Comparison of ENCODE assay signal across 22 mouse cellular contexts in genomic region chr9:66813392-66813791, GRCm38 (mm10). TPM values are rescaled to one million over a fixed set of nuclear protein-coding genes. Genes with fewer than 3 reads are reported as not detected.
DNase-seq lines count a peak whose midpoint lies in the region; ATAC-seq and TF ChIP-seq lines count a peak whose summit lies in the region.
"Had no signal": no experiment of that assay in that cellular context is flagged by ENCODE, and none has a peak within 500 bp of the region (broad histone marks: within the 10 kb centered on the region; RNA-seq: fewer than 3 reads in every experiment).

No protein-coding gene starts in this region.

- no peaks in the 10 kb centered on the region for H3K4me1 ChIP-seq in hindbrain, postnatal 0 days (ENCODE audit: insufficient read depth, low read length)
- H3K4me1 ChIP-seq in hindbrain, embryonic 13.5 days (replicated peaks): no peaks in the 10 kb centered on the region
- no peaks in the 10 kb centered on the region for H3K4me1 ChIP-seq in kidney, embryonic 15.5 days
- H3K4me1 ChIP-seq: embryonic facial prominence, embryonic 15.5 days; heart, embryonic 13.5 days had no signal

- no peaks in the 10 kb centered on the region for H3K9me3 ChIP-seq in hindbrain, postnatal 0 days (ENCODE audit: low read length)
- no peaks in the 10 kb centered on the region for H3K9me3 ChIP-seq in hindbrain, embryonic 13.5 days
- no peaks in the 10 kb centered on the region for H3K9me3 ChIP-seq in kidney, embryonic 15.5 days (replicated peaks)
- H3K9me3 ChIP-seq: embryonic facial prominence, embryonic 15.5 days; forebrain, embryonic 10.5 days; heart, embryonic 13.5 days had no signal

- H3K4me2 ChIP-seq in hindbrain, postnatal 0 days (ENCODE audit: low read depth, low read length): no peak overlapping the region
- H3K4me2 ChIP-seq in hindbrain, embryonic 13.5 days: no peak overlapping the region
- no peak overlapping the region for H3K4me2 ChIP-seq in kidney, embryonic 15.5 days
- H3K4me2 ChIP-seq: embryonic facial prominence, embryonic 15.5 days; heart, embryonic 13.5 days had no signal

- no peak overlapping the region for H3K9ac ChIP-seq in hindbrain, postnatal 0 days (replicated peaks; ENCODE audit: low read length)
- no peak overlapping the region for H3K9ac ChIP-seq in hindbrain, embryonic 13.5 days
- no peak overlapping the region for H3K9ac ChIP-seq in kidney, embryonic 15.5 days
- H3K9ac ChIP-seq: embryonic facial prominence, embryonic 15.5 days; heart, embryonic 13.5 days had no signal

- TF ChIP-seq CTCF in hindbrain, postnatal 0 days (IDR thresholded peaks at IDR 0.05; ENCODE audit: low read depth): no peak

- no peak overlapping the region for H3K4me3 ChIP-seq in hindbrain, postnatal 0 days (ENCODE audit: low read length)
- H3K4me3 ChIP-seq in hindbrain, embryonic 13.5 days: no peak overlapping the region
- H3K4me3 ChIP-seq in kidney, embryonic 15.5 days (replicated peaks): no peak overlapping the region
- H3K4me3 ChIP-seq: embryonic facial prominence, embryonic 15.5 days; erythroblast, embryonic 14.5 days; forebrain, embryonic 10.5 days; heart, embryonic 13.5 days had no signal

- peak; percentile 11 for DNase-seq in hindbrain, postnatal 0 days (ENCODE audit: low spot score)
- DNase-seq in thymus, postnatal 4 days: peak; percentile 31
- DNase-seq in thymus, postnatal 36 days: no peak
- DNase-seq in forelimb bud, embryonic 11.5 days (ENCODE audit: low read depth, low spot score): peak; percentile 55
- peak; percentile 25 for DNase-seq in mesoderm, embryonic 11.5 days (ENCODE audit: low read depth, low spot score)
- DNase-seq in natural killer cell, adult 2 months (ENCODE audit: low spot score in 2 of 2): no peak
- DNase-seq: adrenal gland, adult 8-10 months; adrenal gland, postnatal 36 days; cerebellum, adult 11-12 months; cerebellum, adult 9-11 months; cerebellum, postnatal 36 days; gastrocnemius, postnatal 14 days; heart, postnatal 36 days had no signal

- WGBS in hindbrain, postnatal 0 days: 11% methylated on average over 2 of the region's 2 CpGs
- WGBS in hindbrain, embryonic 13.5 days: 15% methylated on average over 2 of the region's 2 CpGs
- WGBS in kidney, embryonic 15.5 days: 31% methylated on average over 2 of the region's 2 CpGs

- H3K27me3 ChIP-seq in hindbrain, postnatal 0 days (ENCODE audit: insufficient read depth, low read length): no peaks in the 10 kb centered on the region
- no peaks in the 10 kb centered on the region for H3K27me3 ChIP-seq in hindbrain, embryonic 13.5 days
- no peaks in the 10 kb centered on the region for H3K27me3 ChIP-seq in kidney, embryonic 15.5 days
- H3K27me3 ChIP-seq: embryonic facial prominence, embryonic 15.5 days had no signal

- H3K27ac ChIP-seq in hindbrain, postnatal 0 days: no peak overlapping the region
- no peak overlapping the region for H3K27ac ChIP-seq in hindbrain, embryonic 13.5 days
- no peak overlapping the region for H3K27ac ChIP-seq in kidney, embryonic 15.5 days
- H3K27ac ChIP-seq: embryonic facial prominence, embryonic 15.5 days; forebrain, embryonic 10.5 days; heart, embryonic 13.5 days had no signal

- ATAC-seq in hindbrain, postnatal 0 days: no peak
- ATAC-seq in hindbrain, embryonic 13.5 days (ENCODE audit: low FRiP score): no peak
- no peak for ATAC-seq in kidney, embryonic 15.5 days (replicated peaks; ENCODE audit: low FRiP score)
- ATAC-seq: forebrain, embryonic 14.5 days; hindbrain, embryonic 16.5 days had no signal

- no peaks in the 10 kb centered on the region for H3K36me3 ChIP-seq in hindbrain, postnatal 0 days (ENCODE audit: insufficient read depth, low read length)
- H3K36me3 ChIP-seq in hindbrain, embryonic 13.5 days: no peaks in the 10 kb centered on the region
- H3K36me3 ChIP-seq in kidney, embryonic 15.5 days: no peaks in the 10 kb centered on the region
- H3K36me3 ChIP-seq: embryonic facial prominence, embryonic 15.5 days; forebrain, embryonic 10.5 days; heart, embryonic 13.5 days had no signal

RNA-seq across cellular contexts. Expression of gene Gm10647, which starts 16.6 kb away (rescaled TPM):
- 0.29 and 0.99 TPM in 2 replicates for total RNA-seq in hindbrain, postnatal 0 days (2014; rRNA removed)
- polyA plus RNA-seq in hindbrain, postnatal 0 days (2015; fragmentation: Nextera tagmentation; extraction: Ambion mirVana): 0.45 and 0.55 TPM in 2 replicates
- polyA plus RNA-seq in hindbrain, embryonic 13.5 days (2015; fragmentation: Nextera tagmentation; extraction: Ambion mirVana): 0.40 and 0.67 TPM in 2 replicates
- polyA plus RNA-seq in kidney, embryonic 15.5 days (2015; fragmentation: Nextera tagmentation; extraction: Ambion mirVana): 0.69 and 0.96 TPM in 2 replicates
- total RNA-seq: ES-E14 had no signal
- polyA plus RNA-seq: erythroblast, embryonic 14.5 days had no signal

RNA-seq across cellular contexts. Expression of gene Aph1b, which starts 18.1 kb away (rescaled TPM):
- 26.5 and 26.8 TPM in 2 replicates for total RNA-seq in hindbrain, postnatal 0 days (2014; rRNA removed)
- polyA plus RNA-seq in hindbrain, postnatal 0 days (2015; fragmentation: Nextera tagmentation; extraction: Ambion mirVana): 15.1 and 15.6 TPM in 2 replicates
- polyA plus RNA-seq in hindbrain, embryonic 13.5 days (2015; fragmentation: Nextera tagmentation; extraction: Ambion mirVana): 22.5 and 23.2 TPM in 2 replicates
- polyA plus RNA-seq in kidney, embryonic 15.5 days (2015; fragmentation: Nextera tagmentation; extraction: Ambion mirVana): 9.2 and 11.9 TPM in 2 replicates

RNA-seq across cellular contexts. Expression of gene Aph1c, which starts 21.1 kb away (rescaled TPM):
- 2.1 and 3.1 TPM in 2 replicates for total RNA-seq in hindbrain, postnatal 0 days (2014; rRNA removed)
- 5.3 and 6.3 TPM in 2 replicates for polyA plus RNA-seq in hindbrain, postnatal 0 days (2015; fragmentation: Nextera tagmentation; extraction: Ambion mirVana)
- polyA plus RNA-seq in hindbrain, embryonic 13.5 days (2015; fragmentation: Nextera tagmentation; extraction: Ambion mirVana): 4.0 and 5.4 TPM in 2 replicates
- polyA plus RNA-seq in kidney, embryonic 15.5 days (2015; fragmentation: Nextera tagmentation; extraction: Ambion mirVana): 5.4 and 7.2 TPM in 2 replicates
- polyA plus RNA-seq: erythroblast, embryonic 14.5 days had no signal

Comparison
In these comparisons a context has a peak if more than half of its experiments do, and no peak if none do; other contexts are left out.
1. DNase-seq: peak in hindbrain, postnatal 0 days (single experiment), thymus, postnatal 4 days (single experiment), forelimb bud, embryonic 11.5 days (single experiment) and mesoderm, embryonic 11.5 days (single experiment); none in thymus, postnatal 36 days (0 of 2) and natural killer cell, adult 2 months (0 of 2).